Mouse (Mus musculus): Measurements from ENCODE around the gene Hyou1. TPM values are rescaled to one million over a fixed set of nuclear protein-coding genes. Genes with fewer than 3 reads are reported as not detected.
A peak's percentile ranks its signal among the peaks of the same experiment; 100 is the strongest.
"Not testable (repeated sequence)": the region's sequence is repeated elsewhere in the genome, so short reads cannot be mapped to it uniquely, and the experiment has no call there.

Gene Hyou1
- polyA plus RNA-seq, 1 experiment from 2014 or later: 20.7 TPM

DNA sequence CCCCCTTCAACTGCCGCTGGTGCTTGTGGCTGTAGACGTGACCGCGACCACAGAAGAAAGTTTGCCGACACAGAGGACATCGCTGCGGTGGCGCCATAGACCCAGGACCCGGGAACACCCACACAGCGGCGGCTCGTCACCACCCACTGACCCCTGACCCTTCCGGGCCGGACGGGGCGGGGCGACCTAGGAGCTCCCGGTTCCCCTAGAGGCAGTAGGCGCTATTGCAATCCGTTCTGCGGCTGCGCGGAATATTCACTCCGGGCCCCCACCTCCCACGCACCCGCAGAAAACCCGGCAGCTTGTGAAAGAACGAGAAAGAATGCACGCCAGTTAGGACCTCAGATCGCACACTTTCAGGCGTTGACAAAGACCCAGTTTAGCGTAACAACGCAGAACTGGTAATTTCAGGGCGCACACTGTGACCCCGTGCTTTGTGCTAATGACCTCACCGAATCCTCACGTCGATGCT, 38.6 kb downstream of the Hyou1 start:
- peak; percentile 90 for ATAC-seq (ENCODE audit: low read depth)
- 0 out of 2 replicates have a peak, but pooled peaks cover 5% of the 10 kb centered on the region for H3K4me1 ChIP-seq (ENCODE audit: control insufficient read depth, insufficient read depth, low read length)
- WGBS: under 1% methylated on average over 38 of the region's 38 CpGs
- H3K27me3 ChIP-seq (ENCODE audit: control insufficient read depth, insufficient read depth, low read length): no peaks in the 10 kb centered on the region
- no peaks in the 10 kb centered on the region for H3K9me3 ChIP-seq (ENCODE audit: control insufficient read depth, low read length)
- peaks cover 6% of the 10 kb centered on the region for H3K36me3 ChIP-seq (ENCODE audit: control insufficient read depth, insufficient read depth, low read length)
- H3K27ac ChIP-seq (ENCODE audit: low read depth, low read length): peak overlapping the region; percentile 65
- peak overlapping the region; percentile 78 for H3K9ac ChIP-seq (replicated peaks; ENCODE audit: low read depth, low read length)
- H3K4me2 ChIP-seq (ENCODE audit: low read depth, low read length): peak overlapping the region; percentile 84
- peak overlapping the region; percentile 74 for H3K4me3 ChIP-seq (ENCODE audit: low read depth, low read length)

DNA sequence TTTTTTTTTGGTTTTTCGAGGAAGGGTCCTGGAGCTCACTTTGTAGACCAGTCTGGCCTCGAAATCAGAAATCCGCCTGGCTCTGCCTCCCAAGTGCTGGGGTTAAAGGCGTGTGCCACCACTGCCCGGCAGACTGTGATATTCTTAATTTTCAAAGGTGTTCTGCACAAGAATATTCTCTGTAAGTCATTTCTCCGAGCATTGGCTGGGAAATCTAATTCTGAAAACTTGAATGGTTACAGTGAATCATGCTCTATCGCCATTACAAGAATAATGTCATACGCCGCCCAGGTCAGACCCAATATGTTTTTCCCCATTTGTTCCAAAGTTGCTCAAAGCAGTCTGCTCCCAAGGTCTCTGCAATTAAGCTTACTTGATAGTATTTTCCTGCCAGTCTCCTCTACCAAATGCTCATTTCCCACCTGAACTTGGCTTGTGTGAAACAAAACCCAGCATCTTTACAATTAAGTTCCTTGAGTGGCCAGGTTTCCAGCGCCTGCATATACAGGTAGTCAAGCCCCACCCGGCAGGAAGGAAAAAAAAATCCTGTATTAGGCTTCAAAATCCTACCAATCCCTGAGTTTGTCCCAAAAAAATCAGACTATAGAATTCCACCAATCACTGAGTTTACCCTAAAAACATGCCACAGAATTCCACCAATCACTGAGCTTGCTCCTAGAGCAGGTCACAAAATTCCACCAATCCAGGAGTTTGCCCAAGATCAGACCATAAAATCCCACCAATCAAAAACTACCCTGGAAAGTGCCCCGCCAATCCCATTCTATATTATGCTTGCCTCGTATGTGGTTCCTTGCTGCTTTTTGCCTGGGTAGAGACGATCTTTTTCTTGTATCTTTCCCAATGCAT, 39.5 kb downstream of the Hyou1 start, which contains the start of gene Ccdc84:
TSS of gene Ccdc84 (minus strand) at position 51 of the 867 bp plus-strand sequence.
- WGBS: 78% methylated on average over 14 of the region's 14 CpGs
- peak within 1 kb of the TSS; percentile 84 for H3K4me2 ChIP-seq (ENCODE audit: low read depth, low read length)
- peak within 1 kb of the TSS; percentile 78 for H3K9ac ChIP-seq (replicated peaks; ENCODE audit: low read depth, low read length)
- H3K27ac ChIP-seq (ENCODE audit: low read depth, low read length): peak within 1 kb of the TSS; percentile 65
- peak within 1 kb of the TSS; percentile 74 for H3K4me3 ChIP-seq (ENCODE audit: low read depth, low read length)
- H3K36me3 ChIP-seq (ENCODE audit: control insufficient read depth, insufficient read depth, low read length): peaks cover 3% of the 10 kb centered on the region; the same call in 1 of the 2 replicates
- H3K4me1 ChIP-seq (ENCODE audit: control insufficient read depth, insufficient read depth, low read length): 0 out of 2 replicates have a peak, but pooled peaks cover 5% of the 10 kb centered on the region
- no peaks in the 10 kb centered on the region for H3K9me3 ChIP-seq (ENCODE audit: control insufficient read depth, low read length)
- H3K27me3 ChIP-seq (ENCODE audit: control insufficient read depth, insufficient read depth, low read length): no peaks in the 10 kb centered on the region
- ATAC-seq (ENCODE audit: low read depth): 0 out of 2 replicates have a peak, but pooled peaks have one; percentile 2

DNA sequence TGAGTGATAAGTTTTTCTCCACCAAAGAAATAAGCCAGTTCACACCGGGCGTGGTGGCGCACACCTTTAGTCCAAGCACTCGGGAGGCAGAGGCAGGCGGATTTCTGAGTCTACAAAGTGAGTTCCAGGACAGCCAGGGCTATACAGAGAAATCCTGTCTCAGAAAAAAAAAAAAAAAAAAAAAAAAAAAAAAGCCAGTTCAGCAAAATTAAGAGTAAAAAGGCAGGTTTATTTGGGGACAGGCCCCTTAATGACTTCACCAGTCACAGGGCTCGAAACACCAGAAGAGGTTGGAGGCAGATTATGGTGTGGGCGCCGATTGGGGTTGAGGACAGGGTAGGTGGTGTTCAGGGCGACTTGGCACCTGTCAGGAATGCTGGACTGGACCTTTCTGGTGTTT, 40.4 kb downstream of the Hyou1 start:
- H3K9me3 ChIP-seq (ENCODE audit: control insufficient read depth, low read length); H3K4me3 ChIP-seq (ENCODE audit: low read depth, low read length); H3K4me1 ChIP-seq (ENCODE audit: control insufficient read depth, insufficient read depth, low read length); H3K27ac ChIP-seq (ENCODE audit: low read depth, low read length); H3K9ac ChIP-seq (replicated peaks; ENCODE audit: low read depth, low read length); ATAC-seq (ENCODE audit: low read depth); H3K36me3 ChIP-seq (ENCODE audit: control insufficient read depth, insufficient read depth, low read length); H3K27me3 ChIP-seq (ENCODE audit: control insufficient read depth, insufficient read depth, low read length); H3K4me2 ChIP-seq (ENCODE audit: low read depth, low read length): not testable (repeated sequence)
- WGBS: 94% methylated on average over 9 of the region's 9 CpGs

DNA sequence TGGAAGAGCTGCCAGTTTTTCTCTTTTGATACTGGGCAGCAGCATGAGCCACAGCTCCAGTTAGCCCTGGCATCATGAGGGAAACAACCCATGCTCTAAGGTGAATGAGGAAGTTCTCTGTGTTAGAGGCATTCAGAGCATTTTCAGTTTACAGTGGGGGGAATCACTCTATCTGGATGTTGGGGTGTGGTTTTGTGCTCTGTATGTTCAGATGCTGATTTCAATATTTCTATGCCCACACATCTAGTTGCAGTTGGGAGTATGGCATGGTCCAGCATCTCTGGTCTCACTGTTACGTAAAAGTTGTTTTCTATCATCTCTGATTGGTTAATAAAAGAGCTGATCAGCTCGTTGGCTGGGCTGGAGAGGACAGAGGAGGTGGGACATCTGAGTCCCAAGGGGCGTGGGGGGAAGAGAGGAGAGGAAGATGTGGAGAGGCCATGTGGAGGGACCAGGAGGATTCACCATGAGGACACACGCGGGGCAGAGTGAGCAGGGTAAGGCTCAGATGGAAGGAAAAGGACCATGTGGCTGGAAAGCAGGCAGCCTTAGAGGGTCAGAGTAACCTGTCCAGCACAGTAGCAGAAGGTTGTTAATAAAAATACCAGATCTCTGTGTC, 41.1 kb downstream of the Hyou1 start:
- Histone ChIP-seq H3K9me3 (ENCODE audit: control insufficient read depth, low read length) (no peaks in the 10 kb centered on the region), H3K9ac (replicated peaks; ENCODE audit: low read depth, low read length) (no peak overlapping the region), H3K36me3 (ENCODE audit: control insufficient read depth, insufficient read depth, low read length) (0 out of 2 replicates have a peak, but pooled peaks cover 3% of the 10 kb centered on the region), H3K4me2 (ENCODE audit: low read depth, low read length) (no peak overlapping the region), H3K27ac (ENCODE audit: low read depth, low read length) (no peak overlapping the region), H3K27me3 (ENCODE audit: control insufficient read depth, insufficient read depth, low read length) (no peaks in the 10 kb centered on the region), H3K4me1 (ENCODE audit: control insufficient read depth, insufficient read depth, low read length) (0 out of 2 replicates have a peak, but pooled peaks cover 5% of the 10 kb centered on the region), H3K4me3 (ENCODE audit: low read depth, low read length) (no peak overlapping the region)
- no peak for ATAC-seq (ENCODE audit: low read depth)
- 81% methylated on average over 5 of the region's 5 CpGs for WGBS

DNA sequence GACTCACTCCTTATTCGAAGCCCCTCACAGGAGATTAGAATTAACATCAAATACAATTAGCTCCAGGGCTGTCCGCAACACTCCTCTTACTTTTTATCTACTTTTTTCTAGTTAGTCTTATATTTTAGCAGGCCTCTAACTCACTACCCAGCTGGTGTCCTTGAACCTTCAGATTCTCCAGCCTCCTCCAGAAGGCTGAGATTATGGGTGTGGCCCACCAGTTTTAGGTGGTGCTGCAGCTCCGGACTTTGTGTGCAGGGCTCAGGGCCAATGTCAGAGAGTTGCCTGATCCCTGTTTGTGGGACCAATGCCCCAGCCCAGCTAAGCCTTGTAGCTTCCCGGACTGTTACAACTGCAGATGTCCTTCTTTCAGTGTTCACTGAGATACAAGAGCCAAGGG, 44.3 kb downstream of the Hyou1 start:
- H3K4me2 ChIP-seq (ENCODE audit: low read depth, low read length): no peak overlapping the region
- WGBS: 93% methylated on average over 4 of the region's 4 CpGs
- H3K4me3 ChIP-seq (ENCODE audit: low read depth, low read length): no peak overlapping the region

DNA sequence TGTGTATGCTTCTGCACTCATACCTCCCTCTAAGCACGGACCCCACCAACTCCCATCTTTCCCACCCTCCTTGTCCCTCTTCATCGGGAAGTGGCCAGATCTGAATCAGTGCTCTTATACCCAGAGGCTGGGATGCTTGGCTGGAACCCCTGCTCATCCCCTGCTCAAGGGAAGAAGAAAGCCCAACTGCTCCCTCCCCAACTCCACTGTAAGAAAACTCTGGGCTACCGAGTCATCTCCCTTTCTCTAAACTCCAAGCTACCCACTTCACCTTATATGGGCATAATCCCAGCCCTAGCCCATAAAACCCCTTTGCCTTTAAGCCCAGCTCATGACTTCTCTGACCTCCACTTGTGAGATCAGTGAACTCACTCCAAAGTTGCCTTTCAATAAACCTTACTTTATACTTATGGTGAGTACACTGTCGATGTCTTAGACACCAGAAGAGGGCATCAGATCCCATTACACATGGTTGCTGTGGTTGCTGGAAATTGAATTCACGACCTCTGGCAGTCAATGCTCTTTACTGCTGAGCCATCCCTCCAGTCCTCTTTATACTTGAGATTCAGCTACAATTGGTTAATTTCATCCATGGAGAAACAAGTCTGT, 53.4 kb downstream of the Hyou1 start:
- no peaks in the 10 kb centered on the region for H3K36me3 ChIP-seq (ENCODE audit: control insufficient read depth, insufficient read depth, low read length)
- ATAC-seq (ENCODE audit: low read depth): no peak
- no peak overlapping the region for H3K4me2 ChIP-seq (ENCODE audit: low read depth, low read length)
- 56% methylated on average over 5 of the region's 5 CpGs for WGBS
- no peak overlapping the region for H3K27ac ChIP-seq (ENCODE audit: low read depth, low read length)
- no peak overlapping the region for H3K9ac ChIP-seq (replicated peaks; ENCODE audit: low read depth, low read length)
- H3K4me3 ChIP-seq (ENCODE audit: low read depth, low read length): no peak overlapping the region
- H3K4me1 ChIP-seq (ENCODE audit: control insufficient read depth, insufficient read depth, low read length): no peaks in the 10 kb centered on the region
- no peaks in the 10 kb centered on the region for H3K27me3 ChIP-seq (ENCODE audit: control insufficient read depth, insufficient read depth, low read length)
- no peaks in the 10 kb centered on the region for H3K9me3 ChIP-seq (ENCODE audit: control insufficient read depth, low read length)

More for the DNA sequence above, 44.3 kb downstream of the Hyou1 start:
- H3K36me3 ChIP-seq (ENCODE audit: control insufficient read depth, insufficient read depth, low read length): no peaks in the 10 kb centered on the region
- no peaks in the 10 kb centered on the region for H3K27me3 ChIP-seq (ENCODE audit: control insufficient read depth, insufficient read depth, low read length)
- H3K9ac ChIP-seq (replicated peaks; ENCODE audit: low read depth, low read length): no peak overlapping the region
- no peaks in the 10 kb centered on the region for H3K4me1 ChIP-seq (ENCODE audit: control insufficient read depth, insufficient read depth, low read length)
- no peaks in the 10 kb centered on the region for H3K9me3 ChIP-seq (ENCODE audit: control insufficient read depth, low read length)
- H3K27ac ChIP-seq (ENCODE audit: low read depth, low read length): no peak overlapping the region
- ATAC-seq (ENCODE audit: low read depth): no peak

DNA sequence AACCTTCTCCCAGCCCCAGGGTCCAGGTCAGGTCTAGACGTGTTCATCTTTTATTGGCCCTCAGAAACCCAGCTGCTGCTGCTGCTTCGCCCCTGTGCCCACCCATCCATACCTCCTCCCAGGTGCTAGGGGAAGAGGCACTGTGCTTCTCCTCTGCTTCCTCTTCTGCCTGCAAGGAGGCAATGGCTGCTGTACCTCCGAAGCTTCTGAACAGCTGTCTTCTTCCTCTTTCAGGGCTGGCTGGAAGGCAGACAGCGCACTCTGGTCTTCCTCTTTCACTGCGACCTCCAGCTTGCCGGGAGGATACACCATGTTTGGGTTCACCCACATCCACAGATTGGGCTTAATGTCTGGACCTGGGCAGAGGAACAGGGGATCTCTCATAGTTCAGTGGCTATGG, 56.5 kb downstream of the Hyou1 start:
- Histone ChIP-seq H3K36me3 (ENCODE audit: control insufficient read depth, insufficient read depth, low read length) (no peaks in the 10 kb centered on the region), H3K9me3 (ENCODE audit: control insufficient read depth, low read length) (no peaks in the 10 kb centered on the region), H3K4me1 (ENCODE audit: control insufficient read depth, insufficient read depth, low read length) (no peaks in the 10 kb centered on the region), H3K27ac (ENCODE audit: low read depth, low read length) (no peak overlapping the region), H3K27me3 (ENCODE audit: control insufficient read depth, insufficient read depth, low read length) (no peaks in the 10 kb centered on the region), H3K4me3 (ENCODE audit: low read depth, low read length) (no peak overlapping the region), H3K4me2 (ENCODE audit: low read depth, low read length) (no peak overlapping the region), H3K9ac (replicated peaks; ENCODE audit: low read depth, low read length) (no peak overlapping the region)
- no peak for ATAC-seq (ENCODE audit: low read depth)
- 88% methylated on average over 6 of the region's 6 CpGs for WGBS

DNA sequence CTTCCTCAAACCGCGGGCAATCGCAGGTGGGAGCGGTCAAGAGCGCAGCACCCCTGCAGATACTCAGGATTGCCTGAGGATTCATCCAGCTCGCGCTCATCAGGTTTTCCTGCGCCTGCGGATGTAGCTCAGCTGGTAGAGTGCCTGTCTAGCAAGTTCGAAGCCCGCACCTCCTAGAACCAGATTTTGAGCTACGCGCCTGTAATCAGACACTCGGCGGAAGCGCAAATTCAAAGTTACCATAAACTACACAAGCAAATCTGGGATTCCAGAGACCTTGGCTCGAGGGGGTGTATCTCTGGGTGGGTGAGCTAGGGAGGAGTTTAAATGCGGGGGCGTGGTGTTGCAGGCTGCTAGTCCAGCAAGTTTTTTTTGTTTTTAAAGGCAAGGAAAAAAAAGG, 61.7 kb downstream of the Hyou1 start, which contains the start of gene Foxr1:
TSS of gene Foxr1 (minus strand) at position 176 of the 400 bp plus-strand sequence.
- H3K9me3 ChIP-seq (ENCODE audit: control insufficient read depth, low read length): no peaks in the 10 kb centered on the region
- H3K4me1 ChIP-seq (ENCODE audit: control insufficient read depth, insufficient read depth, low read length): no peaks in the 10 kb centered on the region
- H3K4me3 ChIP-seq (ENCODE audit: low read depth, low read length): no peak within 1 kb of the TSS
- no peak for ATAC-seq (ENCODE audit: low read depth)
- H3K36me3 ChIP-seq (ENCODE audit: control insufficient read depth, insufficient read depth, low read length): no peaks in the 10 kb centered on the region
- no peak within 1 kb of the TSS for H3K4me2 ChIP-seq (ENCODE audit: low read depth, low read length)
- H3K27me3 ChIP-seq (ENCODE audit: control insufficient read depth, insufficient read depth, low read length): no peaks in the 10 kb centered on the region
- H3K9ac ChIP-seq (replicated peaks; ENCODE audit: low read depth, low read length): no peak within 1 kb of the TSS
- no peak within 1 kb of the TSS for H3K27ac ChIP-seq (ENCODE audit: low read depth, low read length)
- WGBS: 75% methylated on average over 19 of the region's 19 CpGs
